Mouse (Mus musculus) liver, adult 2 months (tissue): Measurements from ENCODE around the gene Gstt4. TPM values are rescaled to one million over a fixed set of nuclear protein-coding genes. Genes with fewer than 3 reads are reported as not detected.
"Not testable (repeated sequence)": the region's sequence is repeated elsewhere in the genome, so short reads cannot be mapped to it uniquely, and the experiment has no call there.

Experiments used
- DNase-seq: peaks from one replicate; pipeline ENCODE4 v3.0.0-alpha.2; 2011; ENCODE audit warnings: low read depth, low spot score; ENCODE audit errors: extremely low read depth
- H3K27ac ChIP-seq: fragments of 200-500 bp; replicated peaks from 2 replicates; pipeline ENCODE4 v1.5.1; 2012; ENCODE audit warnings: low read depth, mild to moderate bottlenecking, control low read depth, inconsistent platforms, low read length; ENCODE audit not compliant: insufficient read depth
- H3K27me3 ChIP-seq: fragments of 200-500 bp; 2 replicates; pipeline ENCODE4 v1.6.1; 2012; ENCODE audit warnings: mild to moderate bottlenecking, moderate library complexity, low read length, inconsistent platforms; ENCODE audit not compliant: control insufficient read depth, insufficient read depth
- H3K36me3 ChIP-seq: fragments of 200-500 bp; 2 replicates; pipeline ENCODE4 v1.6.1; 2012; ENCODE audit warnings: low read length, inconsistent platforms; ENCODE audit not compliant: control insufficient read depth, insufficient read depth
- H3K4me1 ChIP-seq: fragments of 200-500 bp; 2 replicates; pipeline ENCODE4 v1.6.1; 2011; ENCODE audit warnings: low read length; ENCODE audit not compliant: control insufficient read depth, insufficient read depth
- H3K4me3 ChIP-seq: fragments of 200-500 bp; 2 replicates; pipeline ENCODE4 v1.5.1; 2011; ENCODE audit warnings: low read depth, mild to moderate bottlenecking, control low read depth, low read length, moderate library complexity; ENCODE audit not compliant: insufficient read depth
- H3K79me2 ChIP-seq: fragments of 200-500 bp; 2 replicates; pipeline ENCODE4 v1.6.1; 2012; ENCODE audit warnings: inconsistent platforms, mild to moderate bottlenecking, low read length, moderate library complexity; ENCODE audit not compliant: control insufficient read depth, insufficient read depth
- H3K9ac ChIP-seq: fragments of 200-500 bp; 2 replicates; pipeline ENCODE4 v1.6.1; 2012; ENCODE audit warnings: low read depth, mild to moderate bottlenecking, control low read depth, inconsistent platforms, low read length
- CTCF ChIP-seq: fragments of 200-500 bp; IDR thresholded peaks from 2 replicates; pipeline ENCODE4 v1.5.1; 2011; ENCODE audit warnings: low read depth, low read length, control low read depth
- POLR2A ChIP-seq: fragments of 200-500 bp; IDR thresholded peaks from 2 replicates; pipeline ENCODE4 v1.6.1; 2011; ENCODE audit warnings: low read length, control low read depth; ENCODE audit not compliant: insufficient read depth; ENCODE audit errors: extremely low read depth
- WGBS: fragments of 180-500 bp; shearing (Covaris S2); methylation state at CpG from one replicate; pipeline ENCODE4 v1.1.7; 2018; 5-methylcytosine and 5-hydroxymethylcytosine counted together
- polyA plus RNA-seq: library from polyadenylated mRNA; depleted of rRNA; stranded (reverse); fragments of >200 nt; gene quantifications from 2 replicates; pipeline ENCODE4 v1.2.3, GENCODE M21; 2012; rRNA removed
- total RNA-seq: library from RNA; depleted of rRNA; stranded (reverse); fragments of >200 nt; gene quantifications from 2 replicates; pipeline ENCODE4 v1.2.3, GENCODE M21; 2014; rRNA removed

Gene Gstt4
- total and polyA plus RNA-seq, 2 experiments = 0.09 TPM; not detected in 1

DNA sequence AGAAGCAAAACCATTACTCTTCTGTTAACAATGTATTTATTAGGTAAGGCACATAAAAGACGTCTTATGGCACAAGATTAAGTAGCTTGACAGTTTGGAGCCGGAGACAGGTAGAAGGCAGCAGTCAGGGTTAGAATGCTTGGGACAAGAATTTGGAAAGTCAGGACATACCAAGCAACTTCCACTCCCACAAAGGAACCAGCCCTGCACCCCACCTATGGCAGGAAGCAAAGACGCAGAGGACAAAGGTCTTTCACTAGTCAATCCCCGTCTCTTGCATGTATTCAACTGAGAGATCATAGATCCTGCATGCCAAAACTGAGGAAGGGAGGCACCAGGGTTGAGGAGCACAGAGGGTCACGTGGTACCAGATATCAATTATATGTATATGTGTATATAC, 48.2 kb downstream of the Gstt4 start:
- peaks cover 5% of the 10 kb centered on the region for H3K36me3 ChIP-seq
- H3K4me3 ChIP-seq = no peak overlapping the region
- DNase-seq = no peak
- H3K79me2 ChIP-seq = no peaks in the 10 kb centered on the region
- no peak overlapping the region for H3K27ac ChIP-seq
- TF ChIP-seq CTCF (no peak), POLR2A (no peak)
- H3K4me1 ChIP-seq = no peaks in the 10 kb centered on the region
- no peak overlapping the region for H3K9ac ChIP-seq
- H3K27me3 ChIP-seq = no peaks in the 10 kb centered on the region
- WGBS = 90% methylated on average over 5 of the region's 5 CpGs

- H3K27me3 ChIP-seq = no peaks in the 10 kb centered on the region
- no peaks in the 10 kb centered on the region for H3K4me1 ChIP-seq
- TF ChIP-seq CTCF = peak; percentile 61
- peak; percentile 96 for TF ChIP-seq POLR2A
- H3K27ac ChIP-seq = peak within 1 kb of the TSS; percentile 86
- no peaks in the 10 kb centered on the region for H3K79me2 ChIP-seq
- peak within 1 kb of the TSS; percentile 79 for H3K4me3 ChIP-seq
- under 1% methylated on average over 47 of the region's 47 CpGs for WGBS
- peaks cover 5% of the 10 kb centered on the region for H3K36me3 ChIP-seq
- DNase-seq = peak; percentile 95
- H3K9ac ChIP-seq = peak within 1 kb of the TSS; percentile 86
Observed at GRCm38 (mm10) chr10:75772795-75773664, 49.3 kb downstream of the Gstt4 start, which contains the start of gene Ddt. Gene Ddt, minus strand, starts transcription at chr10:75773414.

GRCm38 (mm10) chr10:75767756-75768155, 54.6 kb downstream of the Gstt4 start:
- not testable (repeated sequence) for H3K4me1 ChIP-seq, H3K79me2 ChIP-seq, DNase-seq, H3K27ac ChIP-seq, H3K9ac ChIP-seq, H3K4me3 ChIP-seq, H3K36me3 ChIP-seq, H3K27me3 ChIP-seq
- 59% methylated on average over 5 of the region's 5 CpGs for WGBS

DNA sequence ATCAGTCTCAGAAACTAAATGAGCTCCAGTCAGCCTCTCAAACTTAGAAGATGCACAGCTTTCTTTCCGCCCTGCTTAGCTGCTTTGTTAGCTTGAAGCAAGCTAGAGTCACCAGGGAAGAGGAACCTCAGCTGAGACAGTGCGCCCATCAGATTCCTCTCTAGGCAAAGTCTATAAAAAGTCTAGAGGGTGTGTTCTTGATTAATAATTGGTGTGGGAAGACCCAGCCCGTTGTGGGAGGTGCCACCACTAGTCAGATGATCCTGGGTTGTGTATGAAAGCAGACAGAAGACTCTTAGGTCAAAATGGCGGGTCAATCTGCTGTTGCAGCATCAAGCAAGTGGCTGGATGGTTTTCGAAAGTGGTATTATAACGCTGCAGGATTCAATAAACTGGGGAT, 55.5 kb downstream of the Gstt4 start:
- DNase-seq = peak; percentile 85

More for the DNA sequence above, 55.5 kb downstream of the Gstt4 start:
- Histone ChIP-seq H3K36me3 (peaks cover 5% of the 10 kb centered on the region), H3K27ac (no peak overlapping the region), H3K9ac (no peak overlapping the region), H3K27me3 (no peaks in the 10 kb centered on the region), H3K79me2 (peaks cover 4% of the 10 kb centered on the region; the same call in 1 of the 2 replicates), H3K4me1 (peaks cover 5% of the 10 kb centered on the region; the same call in 1 of the 2 replicates), H3K4me3 (no peak overlapping the region)
- 58% methylated on average over 6 of the region's 6 CpGs for WGBS
- TF ChIP-seq CTCF = no peak
- TF ChIP-seq POLR2A = no peak

Other genes with a start within 250 kb of the Gstt4 start
- 1.2 and 2.0 TPM in 2 replicates for gene Ggt5, start 233.2 kb downstream of the Gstt4 start, total RNA-seq
- gene Ggt5, start 233.2 kb downstream of the Gstt4 start, polyA plus RNA-seq = 7.0 and 10.6 TPM in 2 replicates
- 1.0 and 1.1 TPM in 2 replicates for gene Susd2, start 178.5 kb downstream of the Gstt4 start, total RNA-seq
- 2.0 and 2.8 TPM in 2 replicates for gene Susd2, start 178.5 kb downstream of the Gstt4 start, polyA plus RNA-seq
- 7.8 and 12.7 TPM in 2 replicates for gene Cabin1, start 58.2 kb downstream of the Gstt4 start, total RNA-seq
- gene Cabin1, start 58.2 kb downstream of the Gstt4 start, polyA plus RNA-seq = 7.7 and 10.1 TPM in 2 replicates
- 347 and 388 TPM in 2 replicates for gene Ddt, start 49.1 kb downstream of the Gstt4 start, total RNA-seq
- gene Ddt, start 49.1 kb downstream of the Gstt4 start, polyA plus RNA-seq = 898 and 914 TPM in 2 replicates
- gene Gm20441, start 41.6 kb downstream of the Gstt4 start, total RNA-seq = not detected in 2 replicates
- gene Gm20441, start 41.6 kb downstream of the Gstt4 start, polyA plus RNA-seq = 0.37 and 0.80 TPM in 2 replicates
- 126 and 181 TPM in 2 replicates for gene Gstt3, start 41.1 kb downstream of the Gstt4 start, total RNA-seq
- 198 and 213 TPM in 2 replicates for gene Gstt3, start 41.1 kb downstream of the Gstt4 start, polyA plus RNA-seq
- gene Gstt1, start 24.0 kb downstream of the Gstt4 start, total RNA-seq = 458 and 622 TPM in 2 replicates
- gene Gstt1, start 24.0 kb downstream of the Gstt4 start, polyA plus RNA-seq = 1,012 and 1,223 TPM in 2 replicates
- 253 and 308 TPM in 2 replicates for gene Gstt2, start 14.9 kb upstream of the Gstt4 start, total RNA-seq
- gene Gstt2, start 14.9 kb upstream of the Gstt4 start, polyA plus RNA-seq = 357 and 830 TPM in 2 replicates
- gene Mif, start 37.7 kb upstream of the Gstt4 start, total RNA-seq = 211 and 380 TPM in 2 replicates
- gene Mif, start 37.7 kb upstream of the Gstt4 start, polyA plus RNA-seq = 1,030 and 1,462 TPM in 2 replicates
- 2.1 and 6.4 TPM in 2 replicates for gene Derl3, start 70.9 kb upstream of the Gstt4 start, total RNA-seq
- 6.4 and 15.0 TPM in 2 replicates for gene Derl3, start 70.9 kb upstream of the Gstt4 start, polyA plus RNA-seq
- gene Smarcb1, start 99.1 kb upstream of the Gstt4 start, total RNA-seq = 10.9 and 13.6 TPM in 2 replicates
- 15.9 and 18.1 TPM in 2 replicates for gene Smarcb1, start 99.1 kb upstream of the Gstt4 start, polyA plus RNA-seq
- gene Chchd10, start 110.6 kb upstream of the Gstt4 start, total RNA-seq = 657 and 788 TPM in 2 replicates
- gene Chchd10, start 110.6 kb upstream of the Gstt4 start, polyA plus RNA-seq = 1,775 and 1,843 TPM in 2 replicates
- gene Mmp11, start 114.0 kb upstream of the Gstt4 start, total RNA-seq = 0.18 and 1.5 TPM in 2 replicates
- 1.4 and 1.6 TPM in 2 replicates for gene Mmp11, start 114.0 kb upstream of the Gstt4 start, polyA plus RNA-seq
- 0.09 TPM in 1 of 2 replicates, not detected in the other for gene Gm867, start 118.1 kb upstream of the Gstt4 start, total RNA-seq
- 0.11 TPM in 1 of 2 replicates, not detected in the other for gene Gm867, start 118.1 kb upstream of the Gstt4 start, polyA plus RNA-seq
- gene Vpreb3, start 120.5 kb upstream of the Gstt4 start, total RNA-seq = 0.55 and 1.3 TPM in 2 replicates
- 0.73 and 2.0 TPM in 2 replicates for gene Vpreb3, start 120.5 kb upstream of the Gstt4 start, polyA plus RNA-seq
- gene Gm5134, start 132.0 kb upstream of the Gstt4 start, total RNA-seq = 0.07 TPM in 1 of 2 replicates, not detected in the other
- not detected in 2 replicates for gene Gm5134, start 132.0 kb upstream of the Gstt4 start, polyA plus RNA-seq
- 3.0 and 3.1 TPM in 2 replicates for gene Zfp280b, start 210.1 kb upstream of the Gstt4 start, total RNA-seq
- 2.6 and 3.8 TPM in 2 replicates for gene Zfp280b, start 210.1 kb upstream of the Gstt4 start, polyA plus RNA-seq